Mouse (Mus musculus) hindbrain, embryonic 11.5 days (tissue): ENCODE results near the gene Olfr735. TPM values are rescaled to one million over a fixed set of nuclear protein-coding genes. Genes with fewer than 3 reads are reported as not detected.
A peak's percentile ranks its signal among the peaks of the same experiment; 100 is the strongest.

Experiments
- ATAC-seq: fragments of 200-750 bp; cut with Nextera tagmentation; 2 replicates; pipeline ENCODE4 v1.8.0; 2017; ENCODE audit warnings: mild to moderate bottlenecking, moderate TSS enrichment, moderate library complexity; ENCODE audit not compliant: low FRiP score
- DNase-seq: peaks from one replicate; pipeline ENCODE4 v3.0.0-alpha.2; 2015; ENCODE audit warnings: low spot score
- H3K27ac ChIP-seq: fragments of 300-500 bp; sonication (generic); 2 replicates; pipeline ENCODE4 v1.5.1; 2014; ENCODE audit warnings: mild to moderate bottlenecking, low read depth, low read length
- H3K27me3 ChIP-seq: fragments of 300-500 bp; sonication (generic); 2 replicates; pipeline ENCODE4 v1.6.1; 2014; ENCODE audit warnings: mild to moderate bottlenecking, low read length, moderate library complexity, mixed read lengths; ENCODE audit not compliant: control insufficient read depth, insufficient read depth
- H3K36me3 ChIP-seq: fragments of 300-500 bp; sonication (generic); 2 replicates; pipeline ENCODE4 v1.6.1; 2014; ENCODE audit warnings: mild to moderate bottlenecking, low read length, moderate library complexity, mixed read lengths; ENCODE audit not compliant: control insufficient read depth, insufficient read depth
- H3K4me1 ChIP-seq: fragments of 300-500 bp; sonication (generic); replicated peaks from 2 replicates; pipeline ENCODE4 v1.6.1; 2014; ENCODE audit warnings: low read length, mixed read lengths; ENCODE audit not compliant: control insufficient read depth, insufficient read depth
- H3K4me2 ChIP-seq: fragments of 300-500 bp; sonication (generic); replicated peaks from 2 replicates; pipeline ENCODE4 v1.6.1; 2014; ENCODE audit warnings: mild to moderate bottlenecking, low read depth, low read length
- H3K4me3 ChIP-seq: fragments of 300-500 bp; sonication (generic); 2 replicates; pipeline ENCODE4 v1.5.1; 2014; ENCODE audit warnings: low read depth, low read length
- H3K9ac ChIP-seq: fragments of 300-500 bp; sonication (generic); 2 replicates; pipeline ENCODE4 v1.6.1; 2014; ENCODE audit warnings: low read depth, low read length
- H3K9me3 ChIP-seq: fragments of 300-500 bp; sonication (generic); 2 replicates; pipeline ENCODE4 v1.6.1; 2016; ENCODE audit warnings: low read length; ENCODE audit not compliant: control insufficient read depth
- WGBS: fragments of 180-500 bp; shearing (Covaris S2); extraction: QIAGEN DNeasy Blood & Tissue Kit; methylation state at CpG from one replicate; pipeline ENCODE4 v1.1.7; 2014; 5-methylcytosine and 5-hydroxymethylcytosine counted together
- polyA plus RNA-seq: library from polyadenylated mRNA; unstranded; fragments of >200 nt; fragmentation: Nextera tagmentation; extraction: Ambion mirVana; gene quantifications from 2 replicates; pipeline ENCODE4 v1.2.1, GENCODE M21; 2014

The Olfr735 gene
- polyA plus RNA-seq: not detected in 2 replicates

- DNase-seq: no peak
- H3K9ac ChIP-seq: no peak within 1 kb of the TSS
- no peak within 1 kb of the TSS for H3K4me3 ChIP-seq
- no peaks in the 10 kb centered on the region for H3K9me3 ChIP-seq
- 85% methylated on average over 2 of the region's 2 CpGs for WGBS
- no peak for ATAC-seq
- H3K27ac ChIP-seq: no peak within 1 kb of the TSS
- H3K27me3 ChIP-seq: no peaks in the 10 kb centered on the region
- no peaks in the 10 kb centered on the region for H3K36me3 ChIP-seq
- no peak within 1 kb of the TSS for H3K4me2 ChIP-seq
- H3K4me1 ChIP-seq: no peaks in the 10 kb centered on the region
Observed at GRCm38 (mm10) chr14:50348796-50349195, at the start of gene Olfr735. Olfr735 (minus strand) TSS chr14:50348872.

GRCm38 (mm10) chr14:50380863-50381262, 32.2 kb upstream of the Olfr735 start, which contains the start of gene Olfr736:
Olfr736 (plus strand) TSS chr14:50381163.
- Histone ChIP-seq H3K4me3 (no peak within 1 kb of the TSS), H3K9me3 (no peaks in the 10 kb centered on the region), H3K4me1 (no peaks in the 10 kb centered on the region), H3K27ac (no peak within 1 kb of the TSS), H3K4me2 (no peak within 1 kb of the TSS), H3K9ac (no peak within 1 kb of the TSS), H3K27me3 (no peaks in the 10 kb centered on the region), H3K36me3 (no peaks in the 10 kb centered on the region)
- DNase-seq (no peak), ATAC-seq (no peak)
- 93% methylated on average over 2 of the region's 2 CpGs for WGBS

- H3K27ac ChIP-seq: no peak overlapping the region
- no peaks in the 10 kb centered on the region for H3K9me3 ChIP-seq
- WGBS: 91% methylated on average over 2 of the region's 2 CpGs
Observed at GRCm38 (mm10) chr14:50363561-50363960, 14.9 kb upstream of the Olfr735 start.

GRCm38 (mm10) chr14:50360480-50360879, 11.8 kb upstream of the Olfr735 start:
- WGBS: 82% methylated on average over 3 of the region's 3 CpGs
- DNase-seq (no peak), ATAC-seq (no peak)
- H3K4me2 ChIP-seq: no peak overlapping the region
- no peak overlapping the region for H3K27ac ChIP-seq
- H3K36me3 ChIP-seq: no peaks in the 10 kb centered on the region
- no peaks in the 10 kb centered on the region for H3K27me3 ChIP-seq
- no peaks in the 10 kb centered on the region for H3K9me3 ChIP-seq
- no peak overlapping the region for H3K4me3 ChIP-seq
- no peak overlapping the region for H3K9ac ChIP-seq
- H3K4me1 ChIP-seq: no peaks in the 10 kb centered on the region

More at GRCm38 (mm10) chr14:50363561-50363960, 14.9 kb upstream of the Olfr735 start:
- H3K4me3 ChIP-seq: no peak overlapping the region
- H3K27me3 ChIP-seq: no peaks in the 10 kb centered on the region
- H3K4me1 ChIP-seq: no peaks in the 10 kb centered on the region
- no peak overlapping the region for H3K4me2 ChIP-seq
- no peak overlapping the region for H3K9ac ChIP-seq
- H3K36me3 ChIP-seq: no peaks in the 10 kb centered on the region
- DNase-seq (no peak), ATAC-seq (no peak)

- ATAC-seq: no peak
- Histone ChIP-seq H3K4me3 (no peak within 1 kb of the TSS), H3K36me3 (no peaks in the 10 kb centered on the region), H3K9me3 (no peaks in the 10 kb centered on the region), H3K9ac (no peak within 1 kb of the TSS), H3K27me3 (no peaks in the 10 kb centered on the region), H3K4me2 (no peak within 1 kb of the TSS), H3K4me1 (no peaks in the 10 kb centered on the region), H3K27ac (no peak within 1 kb of the TSS)
- 86% methylated on average over 2 of the region's 2 CpGs for WGBS
- no peak for DNase-seq
Observed at GRCm38 (mm10) chr14:50357593-50357992, 8.9 kb upstream of the Olfr735 start, which contains the start of gene Tlr11. Tlr11 (plus strand) TSS chr14:50357914.

GRCm38 (mm10) chr14:50356725-50357124, 8.1 kb upstream of the Olfr735 start:
- DNase-seq (no peak), ATAC-seq (no peak)
- Histone ChIP-seq H3K27me3 (no peaks in the 10 kb centered on the region), H3K4me3 (no peak overlapping the region), H3K4me2 (no peak overlapping the region), H3K9me3 (no peaks in the 10 kb centered on the region), H3K9ac (no peak overlapping the region), H3K36me3 (no peaks in the 10 kb centered on the region), H3K27ac (no peak overlapping the region), H3K4me1 (no peaks in the 10 kb centered on the region)
- WGBS: 84% methylated on average over 2 of the region's 2 CpGs

- DNase-seq (peak; percentile 17), ATAC-seq (no peak)
Observed at GRCm38 (mm10) chr14:50352438-50352837, 3.8 kb upstream of the Olfr735 start.

GRCm38 (mm10) chr14:50326661-50327060, 22.0 kb downstream of the Olfr735 start, which contains the start of gene Olfr734:
Olfr734 (minus strand) TSS chr14:50326761.
- H3K9ac ChIP-seq: no peak within 1 kb of the TSS
- 78% methylated on average over 1 of the region's 1 CpGs for WGBS

More at GRCm38 (mm10) chr14:50352438-50352837, 3.8 kb upstream of the Olfr735 start:
- no peak overlapping the region for H3K9ac ChIP-seq
- H3K4me2 ChIP-seq: no peak overlapping the region
- no peaks in the 10 kb centered on the region for H3K9me3 ChIP-seq
- H3K27me3 ChIP-seq: no peaks in the 10 kb centered on the region
- H3K36me3 ChIP-seq: no peaks in the 10 kb centered on the region
- H3K4me3 ChIP-seq: no peak overlapping the region
- H3K4me1 ChIP-seq: no peaks in the 10 kb centered on the region
- 43% methylated on average over 3 of the region's 3 CpGs for WGBS
- no peak overlapping the region for H3K27ac ChIP-seq

GRCm38 (mm10) chr14:50301422-50301821, 47.2 kb downstream of the Olfr735 start, which contains the start of gene Olfr733:
Olfr733 (minus strand) TSS chr14:50301522.
- H3K9ac ChIP-seq: no peak within 1 kb of the TSS
- ATAC-seq: no peak
- no peaks in the 10 kb centered on the region for H3K9me3 ChIP-seq
- no peaks in the 10 kb centered on the region for H3K36me3 ChIP-seq
- no peak within 1 kb of the TSS for H3K4me3 ChIP-seq
- H3K27me3 ChIP-seq: no peaks in the 10 kb centered on the region
- no peak within 1 kb of the TSS for H3K27ac ChIP-seq
- DNase-seq: no peak
- H3K4me2 ChIP-seq: no peak within 1 kb of the TSS
- H3K4me1 ChIP-seq: no peaks in the 10 kb centered on the region

More at GRCm38 (mm10) chr14:50326661-50327060, 22.0 kb downstream of the Olfr735 start, which contains the start of gene Olfr734:
- DNase-seq: no peak
- Histone ChIP-seq H3K4me1 (no peaks in the 10 kb centered on the region), H3K4me3 (no peak within 1 kb of the TSS), H3K36me3 (no peaks in the 10 kb centered on the region), H3K4me2 (no peak within 1 kb of the TSS), H3K27ac (no peak within 1 kb of the TSS), H3K27me3 (no peaks in the 10 kb centered on the region), H3K9me3 (no peaks in the 10 kb centered on the region)
- ATAC-seq: no peak
